Comparison of ENCODE assay signal across 9 mouse cellular contexts in genomic region chr11:20635646-20636045, GRCm38 (mm10).
DNase-seq lines count a peak whose midpoint lies in the region; ATAC-seq lines count a peak whose summit lies in the region.
"Had no signal": no experiment of that assay in that cellular context is flagged by ENCODE, and none has a peak within 500 bp of the region (broad histone marks: within the 10 kb centered on the region; RNA-seq: fewer than 3 reads in every experiment).

No protein-coding gene starts in this region.

- no peaks in the 10 kb centered on the region for H3K9me3 ChIP-seq in liver, embryonic 11.5 days (ENCODE audit: control insufficient read depth, low read length)

- intact Hi-C loops in left cerebral cortex, postnatal 36 days (cut with DNase I) = loop anchor here (10.0 kb wide), 1 partner anchor 301 kb away; the partner anchor contains the start of gene Slc1a4

- WGBS in liver, embryonic 11.5 days = 34% methylated on average over 6 of the region's 6 CpGs

- H3K4me2 ChIP-seq in liver, embryonic 11.5 days = peak overlapping the region; percentile 92

- no peaks in the 10 kb centered on the region for H3K27me3 ChIP-seq in liver, embryonic 11.5 days (replicated peaks; ENCODE audit: control insufficient read depth, insufficient read depth, low read length)
- H3K27me3 ChIP-seq: CH12.LX had no signal

- peaks cover 54% of the 10 kb centered on the region for H3K4me1 ChIP-seq in liver, embryonic 11.5 days (replicated peaks; ENCODE audit: control insufficient read depth, insufficient read depth, low read length)

- ATAC-seq in liver, embryonic 11.5 days (replicated peaks; ENCODE audit: low FRiP score) = no peak

- H3K9ac ChIP-seq in liver, embryonic 11.5 days (ENCODE audit: low read depth, low read length) = 0 out of 2 replicates have a peak overlapping the region, but pooled peaks have one; percentile 2

- H3K4me3 ChIP-seq in liver, embryonic 11.5 days (ENCODE audit: low read depth, low read length) = 0 out of 2 replicates have a peak overlapping the region, but pooled peaks have one; percentile 2

- H3K27ac ChIP-seq in liver, embryonic 11.5 days (ENCODE audit: low read depth, low read length) = peak overlapping the region; percentile 81

- DNase-seq in heart, adult 11 months = peak; percentile 75
- DNase-seq in heart, adult 18-20 months = no peak
- peak; percentile 44 to 49 for DNase-seq in urinary bladder, postnatal 36 days (ENCODE audit: low spot score in 2 of 2)
- DNase-seq in urinary bladder, adult 2 months (ENCODE audit: low spot score) = no peak
- no peak for DNase-seq in liver, embryonic 11.5 days (ENCODE audit: low spot score)
- no peak for DNase-seq in left cerebral cortex, postnatal 36 days (ENCODE audit: low spot score in 2 of 2)
- no peak for DNase-seq in adrenal gland, postnatal 10 days
- DNase-seq in layer of hippocampus, adult 8-10 months (ENCODE audit: low spot score in 2 of 2) = no peak

- H3K36me3 ChIP-seq in liver, embryonic 11.5 days (ENCODE audit: control insufficient read depth, insufficient read depth, low read length) = no peaks in the 10 kb centered on the region

Comparison
In these comparisons a context has a peak if more than half of its experiments do, and no peak if none do; other contexts are left out.
1. DNase-seq: peak in heart, adult 11 months (single experiment) and urinary bladder, postnatal 36 days (2 of 2); none in heart, adult 18-20 months (0 of 2), urinary bladder, adult 2 months (single experiment), liver, embryonic 11.5 days (single experiment), left cerebral cortex, postnatal 36 days (0 of 2), adrenal gland, postnatal 10 days (single experiment) and layer of hippocampus, adult 8-10 months (0 of 2).